Mouse (Mus musculus) heart, embryonic 11.5 days (tissue): Measurements from ENCODE around the gene Adamts9. TPM values are rescaled to one million over a fixed set of nuclear protein-coding genes. Genes with fewer than 3 reads are reported as not detected.

ENCODE experiments used
- ATAC-seq: fragments of 200-750 bp; cut with Nextera tagmentation; replicated peaks from 2 replicates; pipeline ENCODE4 v1.8.0; 2017; ENCODE audit warnings: moderate library complexity; ENCODE audit not compliant: insufficient number of reproducible peaks, low FRiP score, low TSS enrichment
- H3K27ac ChIP-seq: fragments of 300-500 bp; sonication (generic); 2 replicates; pipeline ENCODE4 v1.5.1; 2014; ENCODE audit warnings: mild to moderate bottlenecking, low read depth, low read length
- H3K27me3 ChIP-seq: fragments of 300-500 bp; sonication (generic); 2 replicates; pipeline ENCODE4 v1.6.1; 2014; ENCODE audit warnings: mild to moderate bottlenecking, low read length, mixed read lengths; ENCODE audit not compliant: control insufficient read depth, insufficient read depth
- H3K36me3 ChIP-seq: fragments of 300-500 bp; sonication (generic); 2 replicates; pipeline ENCODE4 v1.6.1; 2014; ENCODE audit warnings: mild to moderate bottlenecking, low read length, moderate library complexity, mixed read lengths; ENCODE audit not compliant: control insufficient read depth, insufficient read depth
- H3K4me1 ChIP-seq: fragments of 300-500 bp; sonication (generic); 2 replicates; pipeline ENCODE4 v1.6.1; 2014; ENCODE audit warnings: low read length; ENCODE audit not compliant: control insufficient read depth, insufficient read depth
- H3K4me2 ChIP-seq: fragments of 300-500 bp; sonication (generic); 2 replicates; pipeline ENCODE4 v1.6.1; 2014; ENCODE audit warnings: mild to moderate bottlenecking, moderate library complexity
- H3K4me3 ChIP-seq: fragments of 300-500 bp; sonication (generic); 2 replicates; pipeline ENCODE4 v1.5.1; 2014; ENCODE audit warnings: low read depth, low read length
- H3K9ac ChIP-seq: fragments of 300-500 bp; sonication (generic); 2 replicates; pipeline ENCODE4 v1.6.1; 2014; ENCODE audit warnings: mild to moderate bottlenecking, low read depth, low read length, moderate library complexity
- H3K9me3 ChIP-seq: fragments of 300-500 bp; sonication (generic); replicated peaks from 2 replicates; pipeline ENCODE4 v1.6.1; 2016; ENCODE audit warnings: low read length; ENCODE audit not compliant: control insufficient read depth
- WGBS: fragments of 180-500 bp; shearing (Covaris S2); extraction: QIAGEN DNeasy Blood & Tissue Kit; methylation state at CpG from one replicate; pipeline ENCODE4 v1.1.7; 2014; ENCODE audit not compliant: insufficient replicate concordance; 5-methylcytosine and 5-hydroxymethylcytosine counted together
- polyA plus RNA-seq: library from polyadenylated mRNA; unstranded; fragments of >200 nt; fragmentation: Nextera tagmentation; extraction: Ambion mirVana; gene quantifications from 2 replicates; pipeline ENCODE4 v1.2.1, GENCODE M21; 2014

The Adamts9 gene
- polyA plus RNA-seq, 1 experiment from 2014 or later, result 9.6 TPM

DNA sequence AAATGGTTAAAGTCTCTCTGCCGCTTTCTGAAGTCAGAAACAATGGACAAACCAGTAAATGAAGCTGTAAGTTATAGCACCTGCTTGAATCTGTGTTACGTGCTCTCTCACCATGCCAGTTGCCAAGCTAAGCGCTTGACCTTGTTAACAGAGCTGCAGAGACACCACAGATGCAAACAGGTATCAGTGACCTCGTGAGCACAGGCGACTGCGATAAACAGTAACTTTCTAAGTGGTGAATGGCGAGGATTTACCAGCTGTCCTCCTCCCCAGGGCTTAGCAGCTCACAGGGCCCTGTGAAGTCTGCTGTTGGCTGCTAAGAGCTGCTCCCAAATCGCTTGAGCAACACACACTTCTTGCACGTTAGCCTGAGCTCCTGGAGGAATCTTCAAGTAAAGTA is 80.7 kb downstream of the Adamts9 start:
- no peak overlapping the region for H3K4me2 ChIP-seq
- H3K9ac ChIP-seq, result no peak overlapping the region
- 47% methylated on average over 9 of the region's 9 CpGs for WGBS
- H3K4me3 ChIP-seq, result no peak overlapping the region
- H3K9me3 ChIP-seq, result no peaks in the 10 kb centered on the region
- peaks cover 17% of the 10 kb centered on the region for H3K4me1 ChIP-seq
- H3K36me3 ChIP-seq, result no peaks in the 10 kb centered on the region
- H3K27ac ChIP-seq, result peak overlapping the region; percentile 46; the same call in 1 of the 2 replicates
- H3K27me3 ChIP-seq, result no peaks in the 10 kb centered on the region
- ATAC-seq, result no peak

DNA sequence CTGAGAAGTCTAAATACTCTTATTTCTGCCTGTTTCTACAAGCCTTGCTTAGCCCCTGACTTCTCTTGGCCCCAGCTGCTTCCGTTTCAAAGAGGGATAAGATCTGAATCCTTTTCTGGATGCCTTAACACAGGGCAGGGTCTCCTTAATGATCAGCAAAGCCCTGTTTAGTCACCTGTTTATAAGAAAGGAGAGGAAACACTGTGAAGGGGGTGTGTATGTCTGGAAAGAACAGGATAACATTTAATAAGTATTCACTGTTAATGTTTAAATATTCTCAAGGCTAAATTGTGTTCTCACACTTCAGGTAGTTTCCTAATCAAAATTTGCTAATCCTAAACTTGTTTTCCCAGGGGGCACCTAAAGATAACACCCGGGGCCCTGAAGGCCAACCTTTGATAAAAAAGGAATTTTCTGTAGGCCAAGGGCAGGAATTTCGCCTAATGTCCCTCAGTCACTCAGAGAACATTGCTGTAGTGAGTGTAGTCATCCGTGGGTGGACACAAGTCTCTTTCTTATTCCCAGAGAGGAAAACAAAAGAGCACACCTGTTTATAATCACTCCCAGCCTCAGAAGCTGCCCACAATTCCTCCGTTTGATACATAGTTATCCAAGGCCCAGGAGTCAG is 82.9 kb downstream of the Adamts9 start:
- ATAC-seq, result no peak
- peaks cover 17% of the 10 kb centered on the region for H3K4me1 ChIP-seq
- H3K4me3 ChIP-seq, result no peak overlapping the region
- H3K27ac ChIP-seq, result 0 out of 2 replicates have a peak overlapping the region, but pooled peaks have one; percentile 10
- 30% methylated on average over 5 of the region's 5 CpGs for WGBS
- H3K36me3 ChIP-seq, result no peaks in the 10 kb centered on the region
- no peak overlapping the region for H3K9ac ChIP-seq
- H3K27me3 ChIP-seq, result no peaks in the 10 kb centered on the region
- H3K9me3 ChIP-seq, result no peaks in the 10 kb centered on the region
- H3K4me2 ChIP-seq, result no peak overlapping the region

DNA sequence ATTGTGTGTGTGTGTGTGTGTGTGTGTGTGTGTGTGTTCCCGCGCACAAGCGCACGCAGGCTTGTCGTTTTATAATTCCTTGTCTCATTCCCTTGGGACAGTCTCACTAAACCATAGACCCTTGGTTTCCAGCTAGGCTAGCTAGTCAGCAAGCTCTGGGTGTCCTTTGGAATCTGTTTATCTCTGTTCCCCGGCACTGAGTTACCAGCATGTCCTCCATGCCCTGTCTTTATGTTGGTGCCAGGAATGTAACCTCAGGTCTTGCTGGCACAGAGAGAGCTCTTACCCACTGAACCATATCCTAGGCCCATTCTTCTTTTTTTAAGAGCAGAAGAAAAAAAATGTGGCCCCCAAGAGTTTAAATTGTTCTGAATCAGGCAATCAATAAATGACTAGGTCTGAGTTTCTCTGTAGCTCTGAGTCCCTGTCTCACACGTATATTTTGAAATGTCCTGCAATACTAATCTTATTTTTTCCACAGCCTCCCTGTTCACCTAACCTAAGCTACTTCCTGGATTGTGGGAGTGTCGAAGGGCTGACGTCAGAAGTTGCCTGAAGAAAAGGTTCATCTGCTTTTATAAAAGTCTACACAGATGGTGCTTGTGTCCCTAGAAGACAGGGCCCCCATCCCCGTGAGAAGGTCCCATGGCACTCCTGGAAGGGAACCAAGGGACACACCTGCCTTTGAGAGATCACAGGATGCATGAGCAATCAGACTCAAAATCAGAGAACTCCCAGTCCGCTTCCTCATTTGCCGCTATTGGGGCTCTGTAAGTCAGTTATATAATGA is 84.4 kb downstream of the Adamts9 start:
- no peak overlapping the region for H3K4me3 ChIP-seq
- no peak overlapping the region for H3K4me2 ChIP-seq
- 81% methylated on average over 12 of the region's 12 CpGs for WGBS
- no peak overlapping the region for H3K27ac ChIP-seq
- no peak overlapping the region for H3K9ac ChIP-seq
- peaks cover 20% of the 10 kb centered on the region for H3K4me1 ChIP-seq
- H3K36me3 ChIP-seq, result no peaks in the 10 kb centered on the region
- no peak for ATAC-seq
- H3K9me3 ChIP-seq, result no peaks in the 10 kb centered on the region
- H3K27me3 ChIP-seq, result no peaks in the 10 kb centered on the region

DNA sequence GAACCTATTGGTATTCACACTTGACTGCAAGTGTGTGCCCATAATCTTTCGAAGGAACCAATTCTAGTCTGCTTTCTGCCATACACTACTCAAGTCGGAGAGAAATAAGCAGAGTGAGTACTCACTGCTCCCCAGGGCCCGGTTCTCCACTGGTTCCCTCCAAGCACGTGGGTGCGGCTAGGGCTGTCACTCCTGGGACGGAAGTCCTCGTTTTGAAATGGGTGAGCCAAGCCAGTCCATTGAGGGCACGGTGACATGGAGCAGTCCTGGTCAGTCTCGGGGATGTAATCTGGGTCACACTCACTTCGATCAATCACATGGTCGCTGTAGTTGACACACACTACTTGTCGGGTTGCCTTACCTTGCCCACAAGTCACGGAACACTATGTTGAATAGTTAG is 85.5 kb downstream of the Adamts9 start:
- H3K4me3 ChIP-seq, result no peak overlapping the region
- WGBS, result 85% methylated on average over 13 of the region's 13 CpGs
- no peak overlapping the region for H3K4me2 ChIP-seq
- no peak overlapping the region for H3K27ac ChIP-seq
- peaks cover 19% of the 10 kb centered on the region for H3K4me1 ChIP-seq
- no peak for ATAC-seq
- H3K27me3 ChIP-seq, result no peaks in the 10 kb centered on the region
- H3K36me3 ChIP-seq, result no peaks in the 10 kb centered on the region
- H3K9me3 ChIP-seq, result no peaks in the 10 kb centered on the region
- H3K9ac ChIP-seq, result no peak overlapping the region

DNA sequence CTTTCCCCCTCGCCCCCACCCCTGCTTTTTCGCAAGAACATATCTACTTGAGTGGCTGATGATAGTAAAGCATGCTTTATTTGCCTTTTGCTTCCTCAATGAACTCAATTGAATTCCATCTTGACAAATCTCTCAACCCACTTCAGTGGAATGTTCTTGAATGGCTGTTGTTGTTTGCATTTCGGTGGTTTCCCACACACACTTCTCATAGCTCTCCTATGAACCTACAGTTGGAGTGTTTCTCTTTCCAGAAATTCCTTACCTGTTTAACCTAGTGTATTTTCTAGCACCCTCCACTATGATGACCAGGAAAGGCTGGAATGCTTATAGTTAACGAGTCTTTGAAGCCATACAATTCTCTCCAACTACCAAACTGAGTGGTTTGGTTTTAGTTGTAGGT is 88.4 kb downstream of the Adamts9 start:
- H3K4me2 ChIP-seq, result no peak overlapping the region
- H3K4me1 ChIP-seq, result peaks cover 14% of the 10 kb centered on the region
- H3K4me3 ChIP-seq, result no peak overlapping the region
- no peak overlapping the region for H3K27ac ChIP-seq
- no peaks in the 10 kb centered on the region for H3K27me3 ChIP-seq
- no peak overlapping the region for H3K9ac ChIP-seq
- 69% methylated on average over 4 of the region's 4 CpGs for WGBS
- H3K36me3 ChIP-seq, result no peaks in the 10 kb centered on the region
- no peaks in the 10 kb centered on the region for H3K9me3 ChIP-seq
- ATAC-seq, result no peak

DNA sequence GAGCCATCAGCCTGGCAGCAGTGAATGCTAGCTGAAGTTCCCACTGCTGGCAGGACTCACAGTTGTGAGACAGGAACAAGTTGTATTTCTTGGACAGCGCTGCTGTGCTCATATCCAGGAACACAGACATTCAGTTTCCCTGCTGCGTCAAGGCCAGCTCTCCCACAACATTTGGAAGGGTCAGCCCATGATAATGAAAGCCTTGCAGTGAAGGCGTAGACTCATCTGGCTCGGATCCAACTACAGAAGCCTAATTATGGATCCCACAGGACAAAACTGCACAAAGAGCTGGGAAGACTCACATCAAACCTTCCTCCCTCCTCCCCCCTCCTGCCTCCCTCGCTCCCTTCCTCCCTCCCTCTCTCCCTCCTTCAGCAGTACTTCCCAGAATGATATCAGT is 93.0 kb downstream of the Adamts9 start:
- Histone ChIP-seq H3K27me3 (no peaks in the 10 kb centered on the region), H3K4me1 (peaks cover 30% of the 10 kb centered on the region), H3K9me3 (no peaks in the 10 kb centered on the region), H3K4me2 (peak overlapping the region; percentile 22), H3K36me3 (no peaks in the 10 kb centered on the region), H3K4me3 (no peak overlapping the region), H3K9ac (no peak overlapping the region), H3K27ac (peak overlapping the region; percentile 75)
- peak; percentile 73 for ATAC-seq
- WGBS, result 29% methylated on average over 5 of the region's 5 CpGs

DNA sequence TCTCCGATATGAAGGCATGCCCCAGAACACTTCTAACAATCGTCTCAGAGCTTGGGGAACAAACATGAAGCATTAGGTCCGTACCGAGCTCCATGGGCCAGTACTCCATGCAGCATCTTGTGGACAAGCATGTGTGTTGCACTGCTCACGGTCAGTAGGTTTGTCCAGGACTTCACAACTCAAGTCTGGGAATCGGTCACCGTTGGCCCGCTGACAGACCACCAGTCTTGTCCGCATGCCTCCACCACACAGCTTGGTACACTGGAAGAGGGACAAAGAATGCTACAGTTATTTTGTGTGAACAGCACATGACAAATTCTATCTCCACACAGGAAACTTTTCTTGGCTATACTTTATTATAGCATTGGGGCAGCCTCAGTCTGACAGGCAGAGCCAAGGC is 94.1 kb downstream of the Adamts9 start:
- no peaks in the 10 kb centered on the region for H3K27me3 ChIP-seq
- H3K4me2 ChIP-seq, result no peak overlapping the region
- WGBS, result 84% methylated on average over 9 of the region's 9 CpGs
- no peak overlapping the region for H3K4me3 ChIP-seq
- ATAC-seq, result no peak
- H3K9ac ChIP-seq, result no peak overlapping the region
- no peaks in the 10 kb centered on the region for H3K9me3 ChIP-seq
- H3K36me3 ChIP-seq, result no peaks in the 10 kb centered on the region
- peaks cover 26% of the 10 kb centered on the region for H3K4me1 ChIP-seq
- H3K27ac ChIP-seq, result no peak overlapping the region

DNA sequence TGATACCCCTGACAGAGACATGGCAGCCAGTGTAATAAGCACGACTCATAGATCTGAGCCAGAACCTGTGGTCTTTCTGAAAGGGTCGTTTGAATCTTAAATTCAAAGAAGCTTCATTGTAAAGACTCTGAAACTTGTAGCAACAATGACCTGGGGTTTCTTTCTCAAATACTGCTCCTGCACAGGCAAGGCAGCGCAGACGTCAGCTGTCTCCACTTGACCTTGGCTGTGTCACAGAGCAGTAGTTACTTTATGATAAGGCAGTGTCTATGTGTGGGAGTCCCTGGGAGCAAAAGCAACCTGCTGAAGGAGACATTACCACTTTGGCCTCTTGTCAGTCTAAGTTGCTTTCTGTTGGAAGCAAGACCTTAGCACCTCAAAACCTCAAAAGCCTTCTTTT is 96.7 kb downstream of the Adamts9 start:
- no peak overlapping the region for H3K9ac ChIP-seq
- H3K4me2 ChIP-seq, result peak overlapping the region; percentile 9; the same call in 1 of the 2 replicates
- no peaks in the 10 kb centered on the region for H3K9me3 ChIP-seq
- WGBS, result 43% methylated on average over 4 of the region's 4 CpGs
- no peak overlapping the region for H3K4me3 ChIP-seq
- no peaks in the 10 kb centered on the region for H3K27me3 ChIP-seq
- no peak for ATAC-seq
- H3K4me1 ChIP-seq, result peaks cover 30% of the 10 kb centered on the region
- H3K36me3 ChIP-seq, result no peaks in the 10 kb centered on the region
- H3K27ac ChIP-seq, result peak overlapping the region; percentile 65; the same call in 1 of the 2 replicates
